Mouse (Mus musculus): ENCODE measurements around the gene Ptk7. TPM values are rescaled to one million over a fixed set of nuclear protein-coding genes. Genes with fewer than 3 reads are reported as not detected.

Ptk7 gene
- polyA plus RNA-seq, 1 experiment from 2014 or later, result 7.9 TPM

DNA sequence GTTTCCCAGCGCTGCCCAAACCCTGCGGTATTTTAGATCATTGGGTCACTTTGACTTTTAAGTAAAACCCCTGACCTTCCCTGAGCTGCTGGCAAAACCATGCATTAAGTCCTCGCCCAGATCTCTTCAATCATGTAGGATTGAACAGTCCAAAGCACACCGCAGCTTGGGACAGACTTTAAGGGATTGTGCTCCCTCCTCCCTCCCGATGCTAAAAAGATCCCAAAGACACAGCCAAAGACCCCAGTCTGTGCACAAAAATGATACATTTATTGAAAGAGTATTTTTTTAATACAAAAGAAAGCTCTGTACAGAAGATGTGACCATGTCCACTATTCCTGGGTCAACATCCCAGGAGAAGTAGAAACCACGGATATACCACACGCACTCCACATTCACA, 82.7 kb downstream of the Ptk7 start:
- H3K27me3 ChIP-seq (ENCODE audit: control insufficient read depth, insufficient read depth, low read length), result no peaks in the 10 kb centered on the region
- H3K27ac ChIP-seq (ENCODE audit: low read depth, low read length), result no peak overlapping the region
- H3K4me3 ChIP-seq (ENCODE audit: low read depth, low read length), result peak overlapping the region; percentile 74
- WGBS, result 14% methylated on average over 7 of the region's 7 CpGs
- peak overlapping the region; percentile 46 for H3K4me2 ChIP-seq (ENCODE audit: low read depth, low read length)
- peak overlapping the region; percentile 83; the same call in 1 of the 2 replicates for H3K9ac ChIP-seq (replicated peaks; ENCODE audit: low read depth, low read length)
- H3K36me3 ChIP-seq (ENCODE audit: control insufficient read depth, insufficient read depth, low read length), result peaks cover 25% of the 10 kb centered on the region
- H3K4me1 ChIP-seq (ENCODE audit: control insufficient read depth, insufficient read depth, low read length), result peaks cover 10% of the 10 kb centered on the region; the same call in 1 of the 2 replicates
- no peak for ATAC-seq (ENCODE audit: low read depth)
- H3K9me3 ChIP-seq (ENCODE audit: control insufficient read depth, low read length), result no peaks in the 10 kb centered on the region

DNA sequence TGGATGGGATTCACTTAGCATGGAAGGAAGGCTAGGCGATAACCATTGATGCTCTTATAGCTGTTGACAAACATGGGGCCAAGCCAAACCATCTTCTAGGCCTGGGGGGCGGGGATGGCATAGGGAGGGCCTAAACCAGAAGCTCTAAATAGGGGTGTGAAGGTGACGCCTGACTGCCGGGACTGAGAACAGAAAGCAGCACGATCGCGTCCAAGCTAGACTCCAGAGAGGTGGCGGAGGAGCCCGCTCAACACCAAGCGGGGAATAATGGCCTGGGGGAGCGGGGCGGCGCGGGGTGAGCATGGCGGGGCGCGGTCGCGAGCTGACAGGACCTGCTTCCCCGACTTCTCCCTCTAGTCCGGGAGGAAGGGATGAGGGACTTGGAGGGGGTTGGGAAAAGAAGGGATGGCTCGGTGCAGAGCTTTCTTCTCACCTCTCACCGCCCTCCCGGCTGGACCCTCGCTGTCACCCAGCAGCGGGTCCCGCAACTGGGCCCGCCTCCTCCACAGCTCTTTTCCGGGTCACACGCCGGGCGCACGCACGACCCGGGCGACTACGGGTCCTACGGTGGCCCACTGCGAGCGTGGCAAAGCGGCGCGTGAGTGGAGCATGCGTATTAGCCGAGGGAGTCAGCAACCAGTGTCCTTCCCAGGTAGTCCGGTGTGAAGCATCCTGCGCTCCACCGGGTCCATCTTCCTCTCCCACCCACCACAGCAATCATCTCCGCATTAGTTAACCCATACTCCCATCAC, 83.3 kb downstream of the Ptk7 start, which contains the start of gene Cul9:
Gene Cul9, minus strand, starts transcription at position 576 of the 752 bp plus-strand sequence.
- H3K4me3 ChIP-seq (ENCODE audit: low read depth, low read length), result peak within 1 kb of the TSS; percentile 74
- no peak within 1 kb of the TSS for H3K27ac ChIP-seq (ENCODE audit: low read depth, low read length)
- WGBS, result 2% methylated on average over 38 of the region's 49 CpGs
- ATAC-seq (ENCODE audit: low read depth), result peak; percentile 91
- no peaks in the 10 kb centered on the region for H3K9me3 ChIP-seq (ENCODE audit: control insufficient read depth, low read length)
- H3K9ac ChIP-seq (replicated peaks; ENCODE audit: low read depth, low read length), result peak within 1 kb of the TSS; percentile 83
- peaks cover 25% of the 10 kb centered on the region for H3K36me3 ChIP-seq (ENCODE audit: control insufficient read depth, insufficient read depth, low read length)
- H3K4me1 ChIP-seq (ENCODE audit: control insufficient read depth, insufficient read depth, low read length), result peaks cover 10% of the 10 kb centered on the region; the same call in 1 of the 2 replicates
- peak within 1 kb of the TSS; percentile 46 for H3K4me2 ChIP-seq (ENCODE audit: low read depth, low read length)
- no peaks in the 10 kb centered on the region for H3K27me3 ChIP-seq (ENCODE audit: control insufficient read depth, insufficient read depth, low read length)

DNA sequence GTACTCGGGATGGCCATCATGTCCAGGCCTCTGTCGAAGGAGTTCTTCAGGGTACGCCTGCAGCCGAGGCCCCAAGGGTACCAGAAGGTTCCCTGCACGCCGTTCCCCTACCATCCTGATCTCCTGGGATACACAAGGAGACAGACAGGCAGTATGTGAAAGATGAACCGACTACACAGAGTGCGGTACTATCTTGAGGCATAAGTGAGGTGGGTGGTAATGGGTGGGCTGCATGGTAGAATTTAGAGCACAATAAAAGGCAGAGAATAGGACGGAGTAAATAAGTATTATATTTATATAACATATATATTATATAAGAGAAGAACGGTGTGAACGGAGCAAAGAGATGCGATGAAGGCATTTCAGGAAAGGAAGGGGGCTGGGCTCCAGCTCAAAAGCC, 85.6 kb downstream of the Ptk7 start:
- 91% methylated on average over 12 of the region's 12 CpGs for WGBS
- no peak for ATAC-seq (ENCODE audit: low read depth)
- H3K36me3 ChIP-seq (ENCODE audit: control insufficient read depth, insufficient read depth, low read length), result peaks cover 34% of the 10 kb centered on the region
- H3K4me2 ChIP-seq (ENCODE audit: low read depth, low read length), result no peak overlapping the region
- H3K9ac ChIP-seq (replicated peaks; ENCODE audit: low read depth, low read length), result no peak overlapping the region
- H3K27ac ChIP-seq (ENCODE audit: low read depth, low read length), result no peak overlapping the region
- H3K27me3 ChIP-seq (ENCODE audit: control insufficient read depth, insufficient read depth, low read length), result no peaks in the 10 kb centered on the region
- H3K9me3 ChIP-seq (ENCODE audit: control insufficient read depth, low read length), result no peaks in the 10 kb centered on the region
- H3K4me1 ChIP-seq (ENCODE audit: control insufficient read depth, insufficient read depth, low read length), result peaks cover 10% of the 10 kb centered on the region; the same call in 1 of the 2 replicates
- no peak overlapping the region for H3K4me3 ChIP-seq (ENCODE audit: low read depth, low read length)

DNA sequence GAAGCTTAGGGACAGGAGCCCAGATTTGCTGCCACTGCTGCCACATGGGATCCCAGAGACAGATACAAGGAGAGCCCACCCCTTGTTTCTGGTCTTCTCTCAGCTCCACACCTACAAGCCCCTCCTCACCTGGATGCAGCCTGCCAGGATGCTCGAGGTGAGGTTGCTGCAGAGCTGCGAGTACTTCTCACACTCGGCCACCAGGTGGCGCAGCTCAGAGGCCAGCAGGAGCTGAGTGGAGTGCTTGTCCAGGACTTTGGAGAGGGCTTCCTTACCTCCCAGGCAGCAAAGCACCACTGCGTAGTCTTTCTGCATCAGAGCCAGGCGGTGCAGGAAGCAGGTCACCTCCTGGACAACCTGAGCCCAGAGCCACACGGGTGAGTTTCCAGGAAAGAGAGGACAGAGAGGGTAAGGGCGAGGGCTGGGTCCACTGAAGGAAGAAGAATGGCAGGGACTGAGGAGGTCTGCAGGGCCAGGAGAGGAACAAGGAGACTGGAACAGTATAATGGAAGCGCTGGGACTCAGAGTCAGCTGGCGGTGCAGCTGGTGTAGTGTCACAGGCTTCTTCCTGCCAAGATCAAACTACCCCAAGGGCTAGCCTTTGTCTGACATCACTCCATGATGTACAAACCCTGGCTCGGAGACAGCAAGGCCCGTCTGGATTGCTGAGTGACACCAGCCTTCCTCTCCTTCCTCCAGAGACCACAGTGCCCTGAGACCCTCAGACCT, 103.6 kb downstream of the Ptk7 start:
- ATAC-seq (ENCODE audit: low read depth), result peak; percentile 47
- no peak overlapping the region for H3K9ac ChIP-seq (replicated peaks; ENCODE audit: low read depth, low read length)

DNA sequence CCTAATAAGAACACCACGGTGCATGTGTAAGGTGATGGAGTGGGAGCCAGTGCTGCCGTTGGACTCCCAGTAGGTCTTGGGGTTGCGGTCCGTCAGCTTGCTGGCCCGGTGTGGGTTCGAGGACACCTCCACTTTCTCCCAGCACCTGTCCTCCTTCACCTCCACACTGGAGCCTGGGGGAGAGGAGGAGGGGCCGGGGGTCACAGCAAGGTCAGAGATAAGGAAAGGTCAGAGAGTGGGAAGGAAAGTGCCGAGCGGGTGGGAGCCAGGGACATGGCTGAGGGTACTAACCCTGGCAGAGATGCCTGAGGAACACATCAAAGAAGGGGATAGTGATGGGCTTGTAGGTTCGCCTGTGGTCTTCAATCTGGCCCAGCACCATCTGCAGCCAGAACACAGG, 104.2 kb downstream of the Ptk7 start:
- 88% methylated on average over 10 of the region's 10 CpGs for WGBS
- H3K4me3 ChIP-seq (ENCODE audit: low read depth, low read length), result no peak overlapping the region
- no peak overlapping the region for H3K9ac ChIP-seq (replicated peaks; ENCODE audit: low read depth, low read length)
- H3K27ac ChIP-seq (ENCODE audit: low read depth, low read length), result no peak overlapping the region
- no peak for ATAC-seq (ENCODE audit: low read depth)
- H3K4me1 ChIP-seq (ENCODE audit: control insufficient read depth, insufficient read depth, low read length), result no peaks in the 10 kb centered on the region
- H3K27me3 ChIP-seq (ENCODE audit: control insufficient read depth, insufficient read depth, low read length), result no peaks in the 10 kb centered on the region
- H3K9me3 ChIP-seq (ENCODE audit: control insufficient read depth, low read length), result no peaks in the 10 kb centered on the region
- H3K36me3 ChIP-seq (ENCODE audit: control insufficient read depth, insufficient read depth, low read length), result peaks cover 30% of the 10 kb centered on the region
- no peak overlapping the region for H3K4me2 ChIP-seq (ENCODE audit: low read depth, low read length)

More for the DNA sequence above, 103.6 kb downstream of the Ptk7 start:
- H3K4me1 ChIP-seq (ENCODE audit: control insufficient read depth, insufficient read depth, low read length), result no peaks in the 10 kb centered on the region
- no peak overlapping the region for H3K4me3 ChIP-seq (ENCODE audit: low read depth, low read length)
- H3K36me3 ChIP-seq (ENCODE audit: control insufficient read depth, insufficient read depth, low read length), result peaks cover 30% of the 10 kb centered on the region
- no peaks in the 10 kb centered on the region for H3K9me3 ChIP-seq (ENCODE audit: control insufficient read depth, low read length)
- 36% methylated on average over 12 of the region's 12 CpGs for WGBS
- no peak overlapping the region for H3K4me2 ChIP-seq (ENCODE audit: low read depth, low read length)
- H3K27me3 ChIP-seq (ENCODE audit: control insufficient read depth, insufficient read depth, low read length), result no peaks in the 10 kb centered on the region
- no peak overlapping the region for H3K27ac ChIP-seq (ENCODE audit: low read depth, low read length)

DNA sequence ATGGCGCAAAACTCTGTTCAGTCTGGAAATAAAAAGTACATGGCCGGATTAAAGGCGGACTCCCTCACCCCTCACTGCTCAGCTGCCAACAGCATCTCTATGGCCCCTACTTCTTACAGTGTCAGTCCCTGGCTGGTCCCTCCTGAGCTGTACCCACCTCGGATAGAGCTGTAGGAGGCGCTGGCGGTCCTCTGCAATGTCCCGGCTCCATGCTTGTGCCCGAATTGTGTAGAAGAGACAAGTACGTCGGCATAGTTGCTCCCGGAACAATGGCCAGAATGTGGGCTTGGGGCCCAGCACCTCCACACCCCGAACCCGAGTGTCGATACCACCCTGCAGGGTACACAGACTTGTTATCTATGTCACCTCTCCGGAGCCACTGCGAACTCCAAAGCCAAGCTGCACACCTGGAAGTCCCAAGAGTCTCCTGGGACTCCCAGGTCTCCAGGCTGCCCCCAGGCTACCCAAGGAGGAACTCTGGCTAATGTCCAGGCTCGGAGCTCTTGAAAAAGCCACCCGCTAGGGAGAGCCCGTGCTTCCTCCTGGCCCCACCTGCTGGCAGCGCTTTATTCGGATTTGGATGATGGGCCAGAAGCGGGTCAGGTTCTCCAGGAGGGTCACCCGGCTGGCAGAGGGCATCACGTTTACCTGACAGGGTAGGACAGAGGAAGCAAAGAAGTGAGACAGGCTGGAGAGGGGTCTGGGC, 107.2 kb downstream of the Ptk7 start:
- no peaks in the 10 kb centered on the region for H3K9me3 ChIP-seq (ENCODE audit: control insufficient read depth, low read length)
- H3K4me3 ChIP-seq (ENCODE audit: low read depth, low read length), result no peak overlapping the region
- H3K36me3 ChIP-seq (ENCODE audit: control insufficient read depth, insufficient read depth, low read length), result peaks cover 20% of the 10 kb centered on the region
- H3K27ac ChIP-seq (ENCODE audit: low read depth, low read length), result no peak overlapping the region
- no peak for ATAC-seq (ENCODE audit: low read depth)
- no peak overlapping the region for H3K9ac ChIP-seq (replicated peaks; ENCODE audit: low read depth, low read length)
- H3K4me2 ChIP-seq (ENCODE audit: low read depth, low read length), result no peak overlapping the region
- H3K27me3 ChIP-seq (ENCODE audit: control insufficient read depth, insufficient read depth, low read length), result no peaks in the 10 kb centered on the region
- no peaks in the 10 kb centered on the region for H3K4me1 ChIP-seq (ENCODE audit: control insufficient read depth, insufficient read depth, low read length)
- WGBS, result 34% methylated on average over 24 of the region's 24 CpGs

DNA sequence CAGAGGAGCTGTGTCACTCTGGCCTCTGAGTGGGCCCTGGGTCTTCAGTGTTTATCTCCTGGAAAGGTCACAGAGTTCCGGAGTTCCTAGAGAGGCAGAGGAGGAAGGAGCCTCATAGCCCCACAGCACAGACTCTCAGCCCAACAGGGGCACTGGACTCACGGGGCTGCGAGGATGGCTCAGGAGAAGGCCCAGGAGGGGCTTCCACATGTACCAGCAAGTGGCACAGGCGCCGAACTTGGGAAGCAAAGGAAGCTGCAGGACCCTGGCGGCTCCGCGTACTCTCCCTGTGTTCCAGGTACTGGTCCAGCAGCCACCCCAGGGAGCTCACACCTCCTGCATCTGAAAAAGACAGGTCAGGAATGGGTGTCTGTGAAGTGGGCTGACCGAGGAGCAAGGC, 108.1 kb downstream of the Ptk7 start:
- H3K27ac ChIP-seq (ENCODE audit: low read depth, low read length), result no peak overlapping the region
- WGBS, result 78% methylated on average over 9 of the region's 9 CpGs
- H3K4me3 ChIP-seq (ENCODE audit: low read depth, low read length), result no peak overlapping the region
- no peak overlapping the region for H3K9ac ChIP-seq (replicated peaks; ENCODE audit: low read depth, low read length)
- no peaks in the 10 kb centered on the region for H3K9me3 ChIP-seq (ENCODE audit: control insufficient read depth, low read length)
- H3K4me1 ChIP-seq (ENCODE audit: control insufficient read depth, insufficient read depth, low read length), result no peaks in the 10 kb centered on the region
- ATAC-seq (ENCODE audit: low read depth), result no peak
- H3K27me3 ChIP-seq (ENCODE audit: control insufficient read depth, insufficient read depth, low read length), result no peaks in the 10 kb centered on the region
- peaks cover 18% of the 10 kb centered on the region for H3K36me3 ChIP-seq (ENCODE audit: control insufficient read depth, insufficient read depth, low read length)
- H3K4me2 ChIP-seq (ENCODE audit: low read depth, low read length), result no peak overlapping the region

DNA sequence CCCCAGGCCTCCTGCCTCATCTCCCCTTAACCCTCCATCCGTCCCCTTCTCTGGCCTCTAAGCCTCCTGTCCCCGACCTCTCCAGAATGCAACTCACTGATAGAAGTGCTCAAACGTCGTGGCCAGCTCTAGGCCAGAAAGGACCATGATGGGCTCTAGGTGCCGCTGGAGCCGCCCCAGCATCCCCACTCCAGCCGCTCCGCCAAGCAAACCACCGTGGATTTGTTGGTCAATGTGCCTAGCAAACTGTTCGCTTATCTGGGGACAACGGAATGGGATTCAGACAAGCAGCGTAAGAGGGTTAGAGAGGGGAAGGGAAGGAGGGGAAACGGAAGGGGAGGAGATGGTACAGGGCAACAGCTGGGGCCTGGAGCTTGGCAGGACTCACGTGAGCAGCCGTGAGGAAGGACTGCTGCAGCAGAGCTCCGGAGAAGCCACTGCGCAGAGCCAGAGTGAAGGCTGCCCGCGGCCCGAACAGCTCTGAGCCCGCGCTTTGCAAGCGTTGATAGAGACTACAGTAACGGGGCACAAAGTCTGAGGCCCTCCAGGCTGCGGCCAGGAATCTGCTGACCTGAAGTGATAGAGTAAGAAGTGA, 108.8 kb downstream of the Ptk7 start:
- Histone ChIP-seq H3K27me3 (ENCODE audit: control insufficient read depth, insufficient read depth, low read length) (no peaks in the 10 kb centered on the region), H3K9me3 (ENCODE audit: control insufficient read depth, low read length) (no peaks in the 10 kb centered on the region), H3K27ac (ENCODE audit: low read depth, low read length) (no peak overlapping the region), H3K4me2 (ENCODE audit: low read depth, low read length) (no peak overlapping the region), H3K36me3 (ENCODE audit: control insufficient read depth, insufficient read depth, low read length) (peaks cover 16% of the 10 kb centered on the region), H3K4me3 (ENCODE audit: low read depth, low read length) (no peak overlapping the region), H3K9ac (replicated peaks; ENCODE audit: low read depth, low read length) (no peak overlapping the region), H3K4me1 (ENCODE audit: control insufficient read depth, insufficient read depth, low read length) (no peaks in the 10 kb centered on the region)
- 47% methylated on average over 25 of the region's 25 CpGs for WGBS
- ATAC-seq (ENCODE audit: low read depth), result no peak

Data from neural tube, embryonic 14.5 days (tissue).